Mouse (Mus musculus) midbrain, embryonic 16.5 days (tissue): ENCODE results near the gene Rin2. TPM values are rescaled to one million over a fixed set of nuclear protein-coding genes. Genes with fewer than 3 reads are reported as not detected.
A peak's percentile ranks its signal among the peaks of the same experiment; 100 is the strongest.

ENCODE experiments used
- ATAC-seq: fragments of 200-750 bp; cut with Nextera tagmentation; 2 replicates; pipeline ENCODE4 v1.8.0; 2017; ENCODE audit warnings: moderate TSS enrichment
- H3K27ac ChIP-seq: fragments of 300-500 bp; sonication (generic); 2 replicates; pipeline ENCODE4 v1.5.1; 2014; ENCODE audit warnings: mild to moderate bottlenecking, low read length, mixed read lengths
- H3K27me3 ChIP-seq: fragments of 300-500 bp; sonication (generic); 2 replicates; pipeline ENCODE4 v1.6.1; 2014; ENCODE audit warnings: low read depth, low read length, mixed read lengths; ENCODE audit not compliant: control insufficient read depth, insufficient read depth
- H3K36me3 ChIP-seq: fragments of 300-500 bp; sonication (generic); 2 replicates; pipeline ENCODE4 v1.6.1; 2014; ENCODE audit warnings: mild to moderate bottlenecking, low read length, moderate library complexity, mixed read lengths; ENCODE audit not compliant: control insufficient read depth, insufficient read depth
- H3K4me1 ChIP-seq: fragments of 300-500 bp; sonication (generic); 2 replicates; pipeline ENCODE4 v1.6.1; 2014; ENCODE audit warnings: mild to moderate bottlenecking, low read length, mixed read lengths; ENCODE audit not compliant: control insufficient read depth, insufficient read depth
- H3K4me2 ChIP-seq: fragments of 300-500 bp; sonication (generic); 2 replicates; pipeline ENCODE4 v1.6.1; 2014; ENCODE audit warnings: mild to moderate bottlenecking, low read length, mixed read lengths
- H3K4me3 ChIP-seq: fragments of 300-500 bp; sonication (generic); 2 replicates; pipeline ENCODE4 v1.5.1; 2014; ENCODE audit warnings: low read depth, mild to moderate bottlenecking, low read length, moderate library complexity, mixed read lengths
- H3K9ac ChIP-seq: fragments of 300-500 bp; sonication (generic); 2 replicates; pipeline ENCODE4 v1.6.1; 2014; ENCODE audit warnings: low read depth, low read length, mixed read lengths
- H3K9me3 ChIP-seq: fragments of 300-500 bp; sonication (generic); replicated peaks from 2 replicates; pipeline ENCODE4 v1.6.1; 2014; ENCODE audit warnings: mild to moderate bottlenecking, low read length, mixed read lengths; ENCODE audit not compliant: control insufficient read depth, poor library complexity, severe bottlenecking
- WGBS: fragments of 180-500 bp; shearing (Covaris S2); extraction: QIAGEN DNeasy Blood & Tissue Kit; methylation state at CpG from one replicate; pipeline ENCODE4 v1.1.7; 2014; 5-methylcytosine and 5-hydroxymethylcytosine counted together
- polyA plus RNA-seq: library from polyadenylated mRNA; unstranded; fragments of >200 nt; fragmentation: Nextera tagmentation; extraction: Ambion mirVana; gene quantifications from 2 replicates; pipeline ENCODE4 v1.2.1, GENCODE M21; 2015

The Rin2 gene
- polyA plus RNA-seq, 1 experiment from 2014 or later = 17.0 TPM

- Histone ChIP-seq H3K9me3 (no peaks in the 10 kb centered on the region), H3K27ac (no peak overlapping the region), H3K9ac (no peak overlapping the region), H3K4me2 (no peak overlapping the region), H3K27me3 (no peaks in the 10 kb centered on the region), H3K4me3 (no peak overlapping the region), H3K36me3 (no peaks in the 10 kb centered on the region), H3K4me1 (no peaks in the 10 kb centered on the region)
- 78% methylated on average over 6 of the region's 7 CpGs for WGBS
- no peak for ATAC-seq
Observed at GRCm38 (mm10) chr2:145661242-145661641, 13.8 kb upstream of the Rin2 start.

- Histone ChIP-seq H3K4me3 (no peak overlapping the region), H3K36me3 (no peaks in the 10 kb centered on the region), H3K9ac (no peak overlapping the region), H3K4me1 (no peaks in the 10 kb centered on the region), H3K4me2 (no peak overlapping the region), H3K27ac (no peak overlapping the region), H3K27me3 (no peaks in the 10 kb centered on the region), H3K9me3 (no peaks in the 10 kb centered on the region)
- WGBS = 75% methylated on average over 7 of the region's 7 CpGs
- no peak for ATAC-seq
Observed at GRCm38 (mm10) chr2:145663899-145664298, 11.1 kb upstream of the Rin2 start.

- H3K9me3 ChIP-seq = no peaks in the 10 kb centered on the region
- WGBS = 73% methylated on average over 2 of the region's 2 CpGs
- H3K4me1 ChIP-seq = no peaks in the 10 kb centered on the region
- H3K27me3 ChIP-seq = no peaks in the 10 kb centered on the region
- H3K4me2 ChIP-seq = no peak overlapping the region
- H3K27ac ChIP-seq = no peak overlapping the region
- H3K9ac ChIP-seq = no peak overlapping the region
- no peak overlapping the region for H3K4me3 ChIP-seq
- no peak for ATAC-seq
- H3K36me3 ChIP-seq = no peaks in the 10 kb centered on the region
Observed at GRCm38 (mm10) chr2:145664311-145664710, 10.7 kb upstream of the Rin2 start.

- no peaks in the 10 kb centered on the region for H3K4me1 ChIP-seq
- ATAC-seq = no peak
- H3K4me3 ChIP-seq = no peak overlapping the region
- H3K27ac ChIP-seq = no peak overlapping the region
- H3K27me3 ChIP-seq = no peaks in the 10 kb centered on the region
- no peaks in the 10 kb centered on the region for H3K9me3 ChIP-seq
- WGBS = 82% methylated on average over 3 of the region's 4 CpGs
- no peak overlapping the region for H3K4me2 ChIP-seq
- no peak overlapping the region for H3K9ac ChIP-seq
- no peaks in the 10 kb centered on the region for H3K36me3 ChIP-seq
Observed at GRCm38 (mm10) chr2:145668135-145668534, 6.9 kb upstream of the Rin2 start.

GRCm38 (mm10) chr2:145670131-145670530 lies 4.9 kb upstream of the Rin2 start:
- H3K4me3 ChIP-seq = no peak overlapping the region
- 87% methylated on average over 4 of the region's 4 CpGs for WGBS
- H3K36me3 ChIP-seq = no peaks in the 10 kb centered on the region
- no peaks in the 10 kb centered on the region for H3K9me3 ChIP-seq
- no peak overlapping the region for H3K4me2 ChIP-seq
- H3K27me3 ChIP-seq = no peaks in the 10 kb centered on the region
- no peak overlapping the region for H3K27ac ChIP-seq
- no peak overlapping the region for H3K9ac ChIP-seq
- peaks cover 6% of the 10 kb centered on the region; the same call in 1 of the 2 replicates for H3K4me1 ChIP-seq
- ATAC-seq = no peak

GRCm38 (mm10) chr2:145674496-145675141 lies 396 bp upstream of the Rin2 start:
- Histone ChIP-seq H3K36me3 (no peaks in the 10 kb centered on the region), H3K9ac (peak overlapping the region; percentile 78), H3K4me2 (peak overlapping the region; percentile 94), H3K27me3 (no peaks in the 10 kb centered on the region), H3K27ac (no peak overlapping the region), H3K4me3 (peak overlapping the region; percentile 67), H3K9me3 (no peaks in the 10 kb centered on the region), H3K4me1 (peaks cover 6% of the 10 kb centered on the region; the same call in 1 of the 2 replicates)
- WGBS = 3% methylated on average over 23 of the region's 23 CpGs
- ATAC-seq = no peak; the same call in none of the 2 replicates

GRCm38 (mm10) chr2:145675756-145676543 lies 935 bp downstream of the Rin2 start:
- H3K4me2 ChIP-seq = peak overlapping the region; percentile 94
- ATAC-seq = peak; percentile 83
- no peaks in the 10 kb centered on the region; the same call in 1 of the 2 replicates for H3K36me3 ChIP-seq
- peak overlapping the region; percentile 78 for H3K9ac ChIP-seq
- 8% methylated on average over 27 of the region's 27 CpGs for WGBS
- H3K27me3 ChIP-seq = no peaks in the 10 kb centered on the region
- H3K4me1 ChIP-seq = peaks cover 6% of the 10 kb centered on the region; the same call in 1 of the 2 replicates
- peak overlapping the region; percentile 67 for H3K4me3 ChIP-seq
- no peaks in the 10 kb centered on the region for H3K9me3 ChIP-seq
- H3K27ac ChIP-seq = peak overlapping the region; percentile 35; the same call in 1 of the 2 replicates

- Histone ChIP-seq H3K27me3 (no peaks in the 10 kb centered on the region), H3K27ac (no peak overlapping the region), H3K4me3 (no peak overlapping the region), H3K4me2 (peak overlapping the region; percentile 94), H3K9ac (no peak overlapping the region), H3K4me1 (peaks cover 6% of the 10 kb centered on the region; the same call in 1 of the 2 replicates), H3K36me3 (no peaks in the 10 kb centered on the region; the same call in 1 of the 2 replicates), H3K9me3 (no peaks in the 10 kb centered on the region)
- ATAC-seq = no peak
- 76% methylated on average over 3 of the region's 3 CpGs for WGBS
Observed at GRCm38 (mm10) chr2:145676544-145676925, 1.5 kb downstream of the Rin2 start.

GRCm38 (mm10) chr2:145676936-145677335 lies 1.9 kb downstream of the Rin2 start:
- Histone ChIP-seq H3K9me3 (no peaks in the 10 kb centered on the region), H3K27me3 (no peaks in the 10 kb centered on the region), H3K27ac (no peak overlapping the region), H3K9ac (no peak overlapping the region), H3K36me3 (no peaks in the 10 kb centered on the region; the same call in 1 of the 2 replicates), H3K4me1 (peaks cover 6% of the 10 kb centered on the region; the same call in 1 of the 2 replicates), H3K4me2 (peak overlapping the region; percentile 94; the same call in 1 of the 2 replicates), H3K4me3 (no peak overlapping the region)
- no peak for ATAC-seq
- WGBS = 84% methylated on average over 2 of the region's 2 CpGs
